Mouse (Mus musculus) bone marrow, adult 2 months (tissue): ENCODE measurements around the gene Med15.

Experiments
- CTCF ChIP-seq: fragments of 200-500 bp; IDR thresholded peaks from 2 replicates; pipeline ENCODE4 v1.5.1; 2011; ENCODE audit warnings: low read length, control low read depth; ENCODE audit not compliant: control insufficient read depth, insufficient read depth
- POLR2A ChIP-seq: fragments of 200-500 bp; IDR thresholded peaks from 2 replicates; pipeline ENCODE4 v1.6.1; 2011; ENCODE audit warnings: low read depth, mild to moderate bottlenecking, control low read depth, low read length, borderline replicate concordance; ENCODE audit not compliant: control insufficient read depth

- TF ChIP-seq POLR2A = peak; percentile 70; the same call in 1 of the 2 replicates
- peak; percentile 38; the same call in 1 of the 2 replicates for TF ChIP-seq CTCF
Observed at GRCm38 (mm10) chr16:17722461-17723324, 10.0 kb downstream of the Med15 start.
